Mouse (Mus musculus): ENCODE measurements at regions not wholly inside any gene's neighbourhood (a gene's known extent, or its start where the extent isn't known, plus 50 kb on each side); places are given as distances from the start of the nearest gene placed in this dataset.
"Not testable (repeated sequence)": the region's sequence is repeated elsewhere in the genome, so short reads cannot be mapped to it uniquely, and the experiment has no call there.

DNA sequence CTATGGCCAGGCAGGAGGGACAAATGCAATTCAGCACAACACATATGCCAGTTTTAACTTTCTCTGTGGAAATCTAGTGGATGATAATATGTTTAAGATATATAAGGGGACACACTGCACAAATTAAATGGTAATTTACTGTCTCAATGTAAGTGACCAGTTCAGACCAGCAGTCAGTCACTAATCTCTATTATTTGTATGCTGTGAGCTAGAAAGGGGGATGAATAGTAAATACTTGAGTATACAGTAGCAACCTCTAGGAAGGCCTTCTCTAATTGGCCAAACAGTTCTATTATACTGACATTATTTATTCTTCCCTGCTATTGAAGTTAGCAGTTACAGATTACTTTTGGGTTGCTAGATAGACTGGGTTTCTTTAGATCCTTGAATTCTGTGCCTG is 391.2 kb downstream of the Fign start:
- Histone ChIP-seq H3K4me2 (replicated peaks) (no peak overlapping the region), H3K27ac (no peak overlapping the region), H3K9ac (replicated peaks) (no peak overlapping the region), H3K36me3 (no peaks in the 10 kb centered on the region), H3K4me1 (replicated peaks) (peaks cover 18% of the 10 kb centered on the region), H3K4me3 (replicated peaks) (no peak overlapping the region), H3K27me3 (no peaks in the 10 kb centered on the region), H3K9me3 (no peaks in the 10 kb centered on the region)
- no peak for ATAC-seq

- Histone ChIP-seq H3K4me3 (replicated peaks) (no peak overlapping the region), H3K36me3 (no peaks in the 10 kb centered on the region), H3K4me1 (replicated peaks) (peaks cover 18% of the 10 kb centered on the region), H3K9me3 (no peaks in the 10 kb centered on the region), H3K27me3 (no peaks in the 10 kb centered on the region), H3K27ac (no peak overlapping the region), H3K4me2 (replicated peaks) (no peak overlapping the region), H3K9ac (replicated peaks) (no peak overlapping the region)
- WGBS, result 60% methylated on average over 3 of the region's 3 CpGs
- no peak for ATAC-seq
Observed at GRCm38 (mm10) chr2:63706183-63706582, 391.7 kb downstream of the Fign start.

GRCm38 (mm10) chr2:63702333-63703096 is 395.3 kb downstream of the Fign start:
- Histone ChIP-seq H3K27ac (peak overlapping the region; percentile 84), H3K9me3 (no peaks in the 10 kb centered on the region), H3K36me3 (no peaks in the 10 kb centered on the region), H3K27me3 (no peaks in the 10 kb centered on the region), H3K4me2 (replicated peaks) (peak overlapping the region; percentile 72), H3K4me3 (replicated peaks) (peak overlapping the region; percentile 38), H3K4me1 (replicated peaks) (peaks cover 18% of the 10 kb centered on the region), H3K9ac (replicated peaks) (peak overlapping the region; percentile 73)
- 0% methylated on average over 22 of the region's 22 CpGs for WGBS
- peak; percentile 97 for ATAC-seq

DNA sequence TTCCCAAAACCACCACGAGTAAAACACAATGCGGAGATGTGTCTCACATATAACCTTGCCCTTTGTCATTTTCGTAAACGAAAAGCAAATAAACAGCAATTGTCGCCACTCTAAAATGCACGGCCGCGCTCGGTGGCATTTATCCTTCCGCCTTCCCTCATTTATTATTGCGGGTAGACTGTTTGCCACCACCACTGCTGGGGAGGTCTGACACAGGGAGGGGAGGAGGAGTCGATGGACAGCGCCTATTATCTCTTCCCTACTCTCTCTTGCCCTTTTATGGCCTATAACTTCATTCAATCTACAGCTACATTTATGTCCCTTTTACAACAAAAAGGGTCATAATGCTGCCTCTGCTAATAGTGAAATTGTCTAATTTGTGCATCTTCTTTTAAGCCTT is 396.0 kb downstream of the Fign start:
- Histone ChIP-seq H3K27me3 (no peaks in the 10 kb centered on the region), H3K9ac (replicated peaks) (peak overlapping the region; percentile 73; the same call in 1 of the 2 replicates), H3K36me3 (no peaks in the 10 kb centered on the region), H3K9me3 (no peaks in the 10 kb centered on the region), H3K4me1 (replicated peaks) (peaks cover 18% of the 10 kb centered on the region), H3K4me3 (replicated peaks) (peak overlapping the region; percentile 38), H3K27ac (peak overlapping the region; percentile 84), H3K4me2 (replicated peaks) (peak overlapping the region; percentile 72)
- WGBS, result 18% methylated on average over 13 of the region's 13 CpGs
- ATAC-seq, result peak; percentile 48; the same call in 1 of the 2 replicates

- WGBS, result 16% methylated on average over 3 of the region's 3 CpGs
- H3K9ac ChIP-seq (replicated peaks), result no peak overlapping the region
- ATAC-seq, result peak; percentile 28
- no peaks in the 10 kb centered on the region for H3K36me3 ChIP-seq
- H3K4me1 ChIP-seq (replicated peaks), result peaks cover 18% of the 10 kb centered on the region
- H3K4me3 ChIP-seq (replicated peaks), result no peak overlapping the region
- no peaks in the 10 kb centered on the region for H3K27me3 ChIP-seq
- no peak overlapping the region for H3K4me2 ChIP-seq (replicated peaks)
- no peak overlapping the region for H3K27ac ChIP-seq
- H3K9me3 ChIP-seq, result no peaks in the 10 kb centered on the region
Observed at GRCm38 (mm10) chr2:63700255-63700654, 397.6 kb downstream of the Fign start.

GRCm38 (mm10) chr2:63669700-63670099 is 428.1 kb downstream of the Fign start:
- 19% methylated on average over 3 of the region's 3 CpGs for WGBS
- ATAC-seq, result peak; percentile 93
- Histone ChIP-seq H3K9me3 (no peaks in the 10 kb centered on the region), H3K4me1 (replicated peaks) (peaks cover 11% of the 10 kb centered on the region), H3K4me2 (replicated peaks) (no peak overlapping the region), H3K27me3 (no peaks in the 10 kb centered on the region), H3K27ac (no peak overlapping the region), H3K4me3 (replicated peaks) (no peak overlapping the region), H3K36me3 (no peaks in the 10 kb centered on the region), H3K9ac (replicated peaks) (no peak overlapping the region)

- Histone ChIP-seq H3K27ac (no peak overlapping the region), H3K4me2 (replicated peaks) (no peak overlapping the region), H3K9ac (replicated peaks) (no peak overlapping the region), H3K4me1 (replicated peaks) (peaks cover 11% of the 10 kb centered on the region), H3K9me3 (no peaks in the 10 kb centered on the region), H3K36me3 (no peaks in the 10 kb centered on the region), H3K4me3 (replicated peaks) (no peak overlapping the region), H3K27me3 (no peaks in the 10 kb centered on the region)
- ATAC-seq, result peak; percentile 53
- WGBS, result 37% methylated on average over 7 of the region's 7 CpGs
Observed at GRCm38 (mm10) chr2:63668784-63669183, 429.1 kb downstream of the Fign start.

DNA sequence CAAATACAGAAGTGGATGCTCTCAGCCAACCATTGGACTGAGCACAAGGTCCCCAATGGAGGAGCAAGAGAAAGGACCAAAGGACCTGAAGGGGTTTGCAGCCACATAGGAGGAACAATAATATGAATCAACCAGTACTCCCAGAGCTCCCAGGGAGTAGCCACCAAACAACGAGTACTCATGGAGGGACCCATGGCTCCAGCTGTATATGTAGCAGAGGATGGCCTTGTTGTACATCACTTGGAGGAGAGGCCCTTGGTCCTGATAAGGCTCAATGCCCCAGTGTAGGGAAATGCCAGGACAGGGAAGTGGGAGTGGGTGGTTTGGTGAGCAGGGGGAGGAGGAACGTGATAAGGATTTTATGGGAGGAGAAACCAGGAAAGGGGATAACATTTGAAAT is 437.9 kb downstream of the Fign start:
- H3K4me2 ChIP-seq (replicated peaks); H3K27me3 ChIP-seq; H3K9ac ChIP-seq (replicated peaks); H3K4me3 ChIP-seq (replicated peaks); ATAC-seq; H3K27ac ChIP-seq; H3K36me3 ChIP-seq; H3K9me3 ChIP-seq; H3K4me1 ChIP-seq (replicated peaks): not testable (repeated sequence)
- WGBS, result 95% methylated on average over 2 of the region's 2 CpGs
